Mouse (Mus musculus): ENCODE measurements at regions not wholly inside any gene's neighbourhood (a gene's known extent, or its start where the extent isn't known, plus 50 kb on each side); places are given as distances from the start of the nearest gene placed in this dataset.

- DNase-seq (ENCODE audit: low spot score in 2 of 2) = peak in 1 of 2 experiments; percentile 47
- peak overlapping the region; percentile 85 for H3K27ac ChIP-seq
Observed at GRCm38 (mm10) chr10:98646311-98646999, 267.8 kb upstream of the Atp2b1 start.

GRCm38 (mm10) chr10:98648710-98649245 lies 265.4 kb upstream of the Atp2b1 start:
- DNase-seq (ENCODE audit: low spot score in 2 of 2) = no peak
- Histone ChIP-seq H3K4me3 (no peak overlapping the region), H3K27ac (no peak overlapping the region)
- no peak for TF ChIP-seq CTCF (conservative IDR thresholded peaks at IDR 0.05)

More at GRCm38 (mm10) chr10:98646311-98646999, 267.8 kb upstream of the Atp2b1 start:
- H3K4me3 ChIP-seq = no peak overlapping the region
- TF ChIP-seq CTCF (conservative IDR thresholded peaks at IDR 0.05) = no peak

DNA sequence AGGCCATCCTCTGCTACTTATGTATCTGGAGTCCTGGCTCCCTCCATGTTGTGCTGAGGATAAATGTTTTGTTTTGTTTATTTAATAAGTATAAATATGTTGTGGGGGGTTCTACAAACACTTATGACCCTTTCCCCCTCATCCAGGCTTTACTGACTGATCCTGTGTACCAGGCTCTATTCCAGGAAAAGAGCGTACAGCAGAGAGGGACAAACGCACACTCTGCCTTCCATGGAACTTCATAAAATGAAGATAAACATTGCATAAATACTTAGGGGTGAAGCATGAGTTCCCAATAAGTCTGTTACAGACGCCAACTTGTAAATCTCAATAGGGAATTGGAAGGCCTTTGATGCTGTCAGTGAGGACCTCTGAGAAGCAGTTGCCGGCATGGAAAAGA lies 263.7 kb upstream of the Atp2b1 start:
- Histone ChIP-seq H3K4me3 (no peak overlapping the region), H3K27ac (no peak overlapping the region)
- no peak for TF ChIP-seq CTCF (conservative IDR thresholded peaks at IDR 0.05)
- DNase-seq (ENCODE audit: low spot score in 2 of 2) = no peak

DNA sequence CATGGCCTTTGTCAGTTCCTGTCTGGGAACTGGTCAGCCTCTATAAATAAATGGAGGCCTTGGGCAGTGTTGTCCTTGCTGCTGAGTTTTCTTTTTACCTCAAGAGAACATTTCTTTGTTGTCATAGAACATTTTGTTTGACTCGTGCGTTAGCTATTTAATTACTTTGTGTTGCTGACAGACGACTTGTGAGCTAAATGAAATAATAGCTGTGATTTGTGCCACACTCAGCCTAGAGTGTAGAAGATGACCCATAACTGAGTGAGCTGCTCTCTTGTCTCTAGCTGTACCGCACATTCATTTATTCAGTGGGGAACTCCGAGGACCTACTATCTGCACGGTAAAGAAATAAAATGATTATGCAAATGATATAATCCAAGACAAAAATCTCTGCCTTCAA lies 263.1 kb upstream of the Atp2b1 start:
- Histone ChIP-seq H3K4me3 (no peak overlapping the region), H3K27ac (no peak overlapping the region)
- no peak for DNase-seq (ENCODE audit: low spot score in 2 of 2)
- TF ChIP-seq CTCF (conservative IDR thresholded peaks at IDR 0.05) = no peak

DNA sequence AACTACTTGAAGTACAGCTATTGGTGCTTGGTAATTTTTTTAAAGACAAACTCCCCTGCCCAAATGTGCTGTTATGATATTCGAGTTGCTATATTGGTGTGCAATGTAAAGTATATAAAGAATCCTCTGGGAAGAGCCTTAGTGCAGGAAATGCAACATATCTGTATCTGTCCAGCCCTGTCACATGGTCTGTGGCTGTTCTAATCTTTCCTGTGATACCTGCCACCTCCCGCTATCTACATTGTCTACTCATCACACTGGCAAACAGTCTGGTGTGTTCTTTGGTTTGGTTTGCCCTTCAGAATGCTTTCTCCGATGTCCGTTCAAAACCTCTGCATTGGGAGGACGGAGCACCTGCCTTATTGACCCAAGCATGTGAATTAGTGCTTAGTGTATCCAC lies 262.6 kb upstream of the Atp2b1 start:
- no peak for TF ChIP-seq CTCF (conservative IDR thresholded peaks at IDR 0.05)
- H3K4me3 ChIP-seq = no peak overlapping the region
- no peak overlapping the region for H3K27ac ChIP-seq
- DNase-seq (ENCODE audit: low spot score in 2 of 2) = no peak

DNA sequence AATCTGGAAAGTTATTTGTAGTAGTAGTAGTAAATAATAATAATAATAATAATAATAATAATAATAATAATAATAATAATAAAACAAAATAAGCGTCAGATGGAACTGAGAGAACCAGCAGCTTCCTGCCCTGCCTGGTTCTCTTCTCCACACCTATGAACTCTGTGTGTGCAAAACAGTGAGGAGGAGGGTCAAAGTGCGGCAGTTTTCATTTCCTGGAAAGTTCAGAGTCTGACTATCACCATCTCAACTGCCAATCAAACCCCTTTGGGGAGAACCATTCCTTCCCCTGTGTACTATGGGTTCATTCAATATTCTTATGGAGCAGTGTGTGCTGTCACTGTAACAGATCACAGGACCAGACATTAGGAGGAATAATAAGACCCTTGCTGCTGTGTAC lies 262.1 kb upstream of the Atp2b1 start:
- Histone ChIP-seq H3K27ac (no peak overlapping the region), H3K4me3 (no peak overlapping the region)
- TF ChIP-seq CTCF (conservative IDR thresholded peaks at IDR 0.05) = no peak
- no peak for DNase-seq (ENCODE audit: low spot score in 2 of 2)

- no peak for DNase-seq (ENCODE audit: low spot score in 2 of 2)
- TF ChIP-seq CTCF (conservative IDR thresholded peaks at IDR 0.05) = no peak
- Histone ChIP-seq H3K27ac (0 out of 2 replicates have a peak overlapping the region, but pooled peaks have one; percentile 28), H3K4me3 (no peak overlapping the region)
Observed at GRCm38 (mm10) chr10:98660747-98661146, 253.5 kb upstream of the Atp2b1 start.

- DNase-seq (ENCODE audit: low spot score in 2 of 2) = no peak
- H3K4me3 ChIP-seq = no peak overlapping the region
- no peak overlapping the region for H3K27ac ChIP-seq
- TF ChIP-seq CTCF (conservative IDR thresholded peaks at IDR 0.05) = no peak
Observed at GRCm38 (mm10) chr10:98665936-98666505, 248.2 kb upstream of the Atp2b1 start.

- DNase-seq (ENCODE audit: low spot score in 2 of 2) = no peak
- Histone ChIP-seq H3K27ac (no peak overlapping the region), H3K4me3 (no peak overlapping the region)
- no peak for TF ChIP-seq CTCF (conservative IDR thresholded peaks at IDR 0.05)
Observed at GRCm38 (mm10) chr10:98667728-98668127, 246.5 kb upstream of the Atp2b1 start.

- no peak overlapping the region for H3K4me3 ChIP-seq
- no peak overlapping the region for H3K27ac ChIP-seq
- no peak for TF ChIP-seq CTCF (conservative IDR thresholded peaks at IDR 0.05)
- DNase-seq (ENCODE audit: low spot score in 2 of 2) = no peak
Observed at GRCm38 (mm10) chr10:98674131-98674530, 240.1 kb upstream of the Atp2b1 start.

DNA sequence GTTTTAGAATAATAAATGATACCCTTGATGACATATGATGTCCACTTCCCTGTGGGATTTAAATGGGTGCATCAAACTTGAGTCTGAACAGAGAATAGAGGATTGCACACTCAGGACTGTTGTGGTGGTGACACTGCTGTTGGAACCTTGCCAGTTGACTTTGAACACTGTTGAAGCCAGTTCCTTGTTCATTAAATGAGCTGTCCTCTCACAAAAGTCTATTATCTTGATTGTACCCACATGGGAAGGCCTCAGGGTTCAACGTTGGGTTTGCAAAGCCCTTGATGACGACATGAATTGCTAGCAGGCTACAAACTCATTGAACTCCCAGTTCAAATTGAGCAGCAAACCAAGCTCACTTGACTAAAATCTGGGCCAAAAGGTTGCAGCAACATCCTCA lies 237.3 kb upstream of the Atp2b1 start:
- no peak for DNase-seq (ENCODE audit: low spot score in 2 of 2)
- H3K27ac ChIP-seq = no peak overlapping the region
- TF ChIP-seq CTCF (conservative IDR thresholded peaks at IDR 0.05) = no peak
- H3K4me3 ChIP-seq = no peak overlapping the region

DNA sequence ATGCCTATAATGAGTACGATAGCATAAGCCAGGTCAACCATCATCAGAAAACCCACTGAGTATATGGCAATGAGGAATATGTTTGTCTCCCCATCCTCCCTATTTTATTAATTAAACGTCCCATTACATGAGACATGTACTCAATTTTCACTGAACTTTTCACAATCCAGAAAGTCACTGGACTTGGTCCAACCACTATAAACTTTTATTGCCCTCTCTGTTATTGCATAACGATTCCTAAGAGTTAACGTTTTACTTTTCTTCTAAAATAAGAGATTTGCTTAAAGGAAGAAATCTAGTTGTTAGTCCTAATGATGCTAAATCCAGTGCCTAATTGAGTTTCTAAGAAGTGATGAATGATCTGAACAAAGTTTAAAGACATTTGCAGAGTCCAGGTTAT lies 236.0 kb upstream of the Atp2b1 start:
- no peak for TF ChIP-seq CTCF (conservative IDR thresholded peaks at IDR 0.05)
- Histone ChIP-seq H3K27ac (no peak overlapping the region), H3K4me3 (no peak overlapping the region)
- no peak for DNase-seq (ENCODE audit: low spot score in 2 of 2)

DNA sequence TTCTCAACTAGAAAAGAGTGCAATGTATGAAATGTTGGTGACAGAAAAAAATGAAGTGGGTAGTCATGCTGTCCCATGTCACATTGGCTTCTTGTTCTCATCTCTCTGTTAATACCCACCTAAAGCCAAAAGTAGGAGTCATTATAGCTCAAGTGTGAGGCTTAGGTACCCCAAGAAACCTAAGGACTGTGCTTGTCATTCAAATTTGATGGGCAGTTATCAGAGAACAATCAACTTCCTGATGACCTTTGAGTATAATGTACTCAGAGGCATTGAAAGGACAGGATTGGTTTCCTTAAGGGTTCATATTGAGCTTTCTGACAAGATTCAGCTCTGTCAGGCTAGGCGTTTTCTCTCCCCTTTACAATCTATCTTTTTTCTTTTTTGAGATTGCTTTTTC lies 231.8 kb upstream of the Atp2b1 start:
- no peak overlapping the region for H3K4me3 ChIP-seq
- no peak for DNase-seq (ENCODE audit: low spot score in 2 of 2)
- H3K27ac ChIP-seq = no peak overlapping the region
- no peak for TF ChIP-seq CTCF (conservative IDR thresholded peaks at IDR 0.05)

GRCm38 (mm10) chr10:98684195-98684594 lies 230.0 kb upstream of the Atp2b1 start:
- no peak overlapping the region for H3K27ac ChIP-seq
- DNase-seq (ENCODE audit: low spot score in 2 of 2) = no peak
- TF ChIP-seq CTCF (conservative IDR thresholded peaks at IDR 0.05) = no peak
- no peak overlapping the region for H3K4me3 ChIP-seq
